Mouse (Mus musculus) layer of hippocampus, postnatal 25 days (tissue): ENCODE results near the gene Nmt1. TPM values are rescaled to one million over a fixed set of nuclear protein-coding genes. Genes with fewer than 3 reads are reported as not detected.

Experiments used
- DNase-seq, 2 experiments: peaks; one replicate each; pipeline ENCODE4 v3.0.0; 2022; ENCODE audit warnings: mixed read lengths in 2 of 2, low spot score in 1 of 2; ENCODE audit errors: extremely low spot score in 1 of 2
- total RNA-seq, 2 experiments: library from RNA; stranded (reverse); gene quantifications; 2 replicates each; pipeline ENCODE4 v1.2.3; 2021

Gene Nmt1
- total RNA-seq, 2 experiments from 2014 or later = 153 to 166 TPM

DNA sequence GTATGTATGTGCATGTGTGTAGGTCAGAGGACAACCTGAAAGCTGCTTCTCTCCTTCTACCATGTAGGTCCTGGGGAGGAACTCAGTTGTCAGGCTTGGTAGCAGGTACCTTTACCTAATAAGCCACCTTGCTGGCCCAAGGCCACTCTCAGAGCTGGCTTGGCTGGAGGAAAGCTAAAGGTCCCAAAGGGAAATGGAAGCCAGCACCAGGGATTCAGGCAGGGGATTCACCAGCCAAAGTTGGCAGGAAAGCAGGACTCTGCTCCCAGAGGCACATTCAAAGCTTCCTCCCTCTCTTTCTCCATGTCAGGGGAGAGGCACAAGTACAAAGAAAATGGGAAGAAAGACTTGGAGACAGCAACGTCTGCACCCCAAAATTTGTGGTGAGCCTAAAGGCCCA, 23.1 kb upstream of the Nmt1 start:
- no peak for DNase-seq

DNA sequence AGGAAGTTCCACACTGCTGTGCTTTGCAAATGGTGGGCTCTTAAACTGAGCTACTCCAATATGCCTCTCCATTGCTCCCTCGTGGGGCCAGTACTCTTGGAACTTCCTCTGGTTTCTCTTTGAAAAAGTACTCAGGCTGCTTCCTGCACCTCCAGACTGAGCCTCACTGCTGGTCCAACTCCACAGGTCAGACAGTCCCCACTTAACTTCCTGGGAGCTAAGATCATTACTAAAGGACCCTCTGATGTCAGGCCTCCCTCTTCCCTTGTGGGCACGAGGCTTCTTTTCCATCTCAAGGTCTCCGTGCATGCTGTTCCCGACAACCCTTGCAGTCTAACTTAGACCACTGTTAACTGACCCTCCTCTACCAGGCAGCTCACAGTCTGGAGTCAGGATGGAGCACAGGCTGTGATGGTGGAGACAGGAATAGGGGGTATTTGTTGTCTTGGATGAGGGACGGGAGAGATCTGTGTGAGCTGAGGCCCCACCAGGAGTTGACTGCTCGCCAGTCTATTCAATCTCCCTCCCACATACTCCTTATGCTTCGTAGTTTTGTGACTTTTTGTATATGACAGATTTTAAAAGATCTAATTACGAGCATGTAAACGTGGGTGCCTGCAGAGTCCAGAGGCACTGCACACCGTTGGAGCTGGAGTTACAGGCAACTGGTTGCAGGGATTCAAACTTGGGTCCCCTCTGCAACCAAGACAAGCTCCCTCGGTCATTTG, 22.6 kb upstream of the Nmt1 start:
- DNase-seq = no peak

DNA sequence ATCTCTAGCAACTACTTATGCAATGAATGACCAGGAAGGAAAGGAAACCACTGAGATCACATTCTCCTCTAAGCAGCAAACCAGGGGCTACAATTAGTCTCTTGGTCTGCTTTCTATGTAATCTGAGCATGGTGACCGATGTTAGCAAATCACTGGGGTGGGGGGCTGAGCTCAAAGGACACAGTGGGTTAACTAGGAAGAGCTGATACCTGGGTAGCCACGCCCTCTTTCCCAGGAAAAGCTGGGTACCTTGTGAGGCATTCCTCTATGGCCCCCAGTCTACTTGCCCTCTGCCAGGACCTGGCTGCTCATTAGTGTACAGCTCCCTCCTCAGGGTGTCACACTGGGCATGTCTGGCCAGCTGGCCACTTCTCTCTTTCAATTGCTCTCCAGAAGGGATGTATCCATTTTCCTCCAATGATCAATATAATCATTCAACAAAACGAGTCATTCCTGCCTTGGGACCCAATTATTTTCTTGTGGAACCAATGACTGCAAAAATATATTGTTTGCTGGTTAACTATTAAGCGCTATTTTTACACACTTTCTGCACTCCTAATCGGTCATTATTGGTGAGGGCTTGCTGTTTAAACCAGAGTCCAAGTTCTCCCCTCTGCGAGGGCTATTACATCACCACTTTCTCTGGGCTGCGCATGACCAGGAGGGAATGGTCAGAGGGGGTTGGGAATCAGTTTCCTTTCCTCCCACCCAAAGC, 21.5 kb upstream of the Nmt1 start:
- DNase-seq = no peak

DNA sequence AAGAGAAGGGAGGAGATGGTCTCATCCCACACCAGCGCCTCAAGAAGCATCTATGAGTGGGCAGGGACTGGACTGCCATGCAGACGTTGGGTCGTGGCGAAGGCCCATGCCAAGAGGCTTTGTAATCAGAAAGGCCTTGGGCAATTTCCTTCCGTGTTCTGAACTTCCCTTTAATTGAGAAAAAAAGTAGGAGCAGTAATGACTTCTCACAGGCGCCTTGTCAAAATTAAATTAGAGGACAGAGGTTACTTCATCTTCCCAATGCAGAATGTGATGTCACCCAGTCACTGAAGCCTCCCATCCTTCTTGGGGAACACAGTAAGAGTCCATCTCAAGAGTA, 21.0 kb upstream of the Nmt1 start:
- no peak for DNase-seq

DNA sequence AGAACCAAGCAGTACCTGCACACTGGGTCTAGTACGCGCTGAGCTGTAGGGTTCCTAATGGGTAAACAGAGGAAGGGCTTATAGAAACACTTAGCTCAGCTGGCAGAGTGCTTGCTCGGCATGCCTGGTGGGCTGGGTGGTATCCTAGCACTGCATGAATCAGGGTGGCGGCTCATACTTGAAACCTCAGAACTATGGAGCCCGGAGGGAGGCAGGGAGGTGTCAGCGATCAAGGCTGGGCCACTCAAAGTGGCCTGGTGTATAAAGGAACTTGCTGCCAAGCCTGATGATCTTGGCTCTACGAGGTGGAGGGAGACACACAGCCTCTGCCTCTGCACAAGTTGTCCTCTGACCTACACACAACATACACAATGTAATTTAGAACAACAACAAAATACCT, 19.4 kb upstream of the Nmt1 start:
- DNase-seq = no peak

DNA sequence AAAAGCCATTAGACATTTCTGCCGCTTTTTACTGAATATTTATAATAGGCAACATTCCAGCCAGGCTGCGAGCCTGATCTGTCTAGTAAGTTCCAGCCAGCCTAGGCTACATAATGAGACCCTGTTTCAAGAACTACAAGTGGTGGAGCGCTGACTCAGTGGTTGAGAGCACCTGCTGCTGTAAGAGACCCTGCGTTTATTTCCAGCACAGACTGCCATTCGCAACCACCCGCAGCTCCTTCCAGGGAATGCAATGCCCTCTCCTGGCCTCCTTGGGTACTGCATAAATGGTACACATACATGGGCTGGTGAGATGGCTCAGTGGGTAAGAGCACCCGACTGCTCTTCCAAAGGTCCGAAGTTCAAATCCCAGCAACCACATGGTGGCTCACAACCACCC, 18.8 kb upstream of the Nmt1 start:
- DNase-seq = peak in 1 of 2 experiments; percentile 57

DNA sequence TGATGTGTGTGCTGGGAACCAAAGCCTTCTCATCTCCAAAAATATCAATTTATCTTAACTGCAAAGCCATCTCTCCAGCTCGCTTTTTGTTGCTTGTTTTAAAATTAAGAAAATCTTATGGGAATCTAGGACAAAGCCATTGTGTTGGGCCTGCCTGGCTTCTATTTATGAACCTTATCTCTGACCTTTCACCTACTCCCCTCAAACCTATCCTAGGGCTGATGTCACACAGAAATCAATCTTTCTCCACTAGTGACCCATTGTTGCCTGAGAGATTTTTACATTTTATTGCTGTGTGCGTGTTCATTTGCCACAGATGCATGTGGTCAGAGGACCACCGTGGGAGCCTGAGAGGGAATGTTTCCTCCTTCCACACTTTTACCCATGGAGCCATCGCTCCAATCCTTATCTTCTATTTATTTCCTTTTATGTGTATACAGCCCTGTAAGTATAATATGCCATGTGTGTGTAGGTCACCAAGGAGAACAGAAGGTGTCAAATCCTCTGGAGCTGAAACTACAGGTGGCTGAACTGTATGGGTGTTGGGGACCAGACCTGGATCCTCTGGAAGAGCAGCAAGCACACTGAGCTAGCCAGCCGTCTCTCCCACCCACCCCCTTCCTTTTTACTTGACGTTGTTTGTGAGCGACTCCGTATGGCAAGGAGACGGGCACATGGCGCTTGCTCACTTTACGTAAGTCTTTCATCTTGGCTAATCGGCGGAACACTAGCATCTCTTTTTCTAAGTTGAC, 17.4 kb upstream of the Nmt1 start:
- DNase-seq = no peak

DNA sequence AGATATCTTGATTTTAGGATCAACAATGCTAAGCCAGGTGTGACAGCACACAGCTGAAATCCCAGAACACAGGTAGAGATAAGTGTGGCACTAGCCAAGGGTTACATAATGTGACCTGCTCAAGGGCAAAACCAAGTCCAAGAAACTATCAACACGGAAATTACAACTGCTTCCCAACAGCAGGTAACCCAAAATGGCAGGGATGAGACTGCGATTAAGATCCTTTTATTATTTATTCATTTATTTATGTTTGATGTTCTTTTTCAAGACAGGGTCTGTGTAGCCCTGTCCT, 16.8 kb upstream of the Nmt1 start:
- no peak for DNase-seq

DNA sequence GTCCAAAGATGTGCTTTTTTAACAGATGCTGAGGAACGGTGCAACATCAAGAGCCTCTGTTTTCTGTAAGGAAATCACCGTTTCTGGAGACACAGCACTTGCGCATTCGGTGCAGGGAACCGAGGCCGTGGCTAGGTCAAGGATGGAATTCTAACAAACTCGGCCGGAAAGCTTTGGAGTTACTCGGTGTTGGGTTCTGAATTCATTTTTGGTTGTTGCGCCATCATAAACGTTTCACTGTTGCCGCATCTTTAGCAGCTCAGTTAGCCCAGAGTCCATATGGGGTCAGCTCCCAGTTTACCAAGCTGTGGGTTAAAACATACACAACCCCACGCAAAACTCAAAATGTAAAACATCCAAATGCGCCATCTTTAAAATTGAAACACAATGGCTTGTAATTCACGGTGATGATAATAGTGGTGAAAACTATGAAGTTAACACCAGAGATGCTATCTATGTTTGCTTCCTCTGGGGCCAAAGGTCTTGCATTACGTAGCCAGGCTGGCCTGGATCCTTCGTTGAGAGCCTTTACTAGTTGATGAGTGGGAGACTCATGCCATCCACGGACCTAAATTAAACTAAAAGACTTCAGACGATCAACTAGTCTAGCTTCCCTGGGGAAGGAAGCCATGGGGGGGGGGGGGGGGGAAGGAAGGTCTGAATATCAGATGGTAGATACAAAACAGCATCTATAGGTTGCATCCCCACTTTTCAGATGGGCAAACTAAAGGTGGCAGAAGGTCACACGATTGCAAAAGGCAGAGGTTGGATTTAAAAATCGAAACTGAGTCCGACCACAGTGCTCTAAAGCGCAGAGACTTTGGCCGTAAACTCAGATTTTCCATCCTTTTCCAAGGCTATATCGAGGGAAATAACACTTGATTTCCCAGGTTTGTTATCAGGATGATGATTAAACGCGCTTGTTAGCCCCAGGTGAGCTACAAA, 11.8 kb upstream of the Nmt1 start:
- no peak for DNase-seq

DNA sequence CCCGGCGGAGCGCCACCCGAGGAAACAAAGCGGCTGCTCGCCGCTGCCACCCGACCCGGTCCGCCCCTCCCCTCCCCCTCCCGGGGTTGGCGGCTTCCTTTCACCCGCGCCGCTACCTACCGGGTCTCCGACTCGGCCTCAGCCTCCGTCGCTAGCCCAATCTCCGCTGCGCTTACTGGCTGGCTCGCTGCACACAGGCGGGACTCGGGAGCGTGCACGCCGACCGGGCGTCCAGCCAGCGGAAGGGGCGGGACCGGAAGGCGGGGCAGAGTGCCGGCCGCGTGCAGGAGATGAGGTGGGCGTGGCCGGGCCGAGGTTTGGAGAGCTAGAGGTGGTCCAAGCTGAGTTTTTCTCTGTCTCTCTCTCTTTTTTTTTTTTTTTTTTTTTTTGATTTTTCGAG, 11.1 kb upstream of the Nmt1 start:
- peak; percentile 98 to 99 for DNase-seq

DNA sequence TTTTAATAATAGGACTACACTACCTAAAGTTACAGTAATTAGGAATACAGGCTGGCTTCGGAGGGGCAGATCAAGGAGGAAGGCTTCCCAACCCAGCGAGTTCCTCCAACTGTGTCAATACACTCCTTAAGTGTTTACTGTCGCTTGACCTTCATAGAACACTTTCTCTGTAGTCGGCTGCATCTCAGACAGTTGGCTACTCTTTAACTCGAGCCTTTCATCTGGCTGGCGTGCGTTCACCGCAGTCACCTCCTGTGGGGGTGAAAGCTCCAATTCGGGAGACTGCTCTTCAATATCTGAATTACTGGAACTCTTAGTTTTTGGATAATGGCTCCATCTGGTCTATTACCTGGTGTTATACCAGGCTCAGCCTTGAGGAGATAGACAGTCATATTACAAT, 10.3 kb upstream of the Nmt1 start:
- DNase-seq = no peak

DNA sequence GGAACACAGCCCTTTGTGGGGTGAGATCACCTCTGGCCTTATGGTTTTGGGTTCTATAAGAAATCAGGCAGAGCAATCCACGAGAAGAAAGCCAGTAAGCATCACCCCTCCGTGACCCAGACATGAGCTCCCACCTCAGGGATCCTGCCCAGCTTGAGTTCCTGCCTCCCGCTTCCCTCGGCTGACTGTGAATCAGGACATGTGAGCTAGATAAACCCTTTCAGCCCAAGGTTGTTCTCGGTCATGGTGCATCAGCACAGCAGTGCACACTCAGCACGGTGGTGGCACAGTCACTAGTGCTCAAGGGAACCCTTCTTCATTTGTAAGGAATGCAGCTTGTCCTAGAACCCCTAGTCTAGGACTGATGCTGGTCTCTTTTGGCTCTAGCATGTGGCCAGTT, 9.1 kb upstream of the Nmt1 start:
- DNase-seq = no peak

DNA sequence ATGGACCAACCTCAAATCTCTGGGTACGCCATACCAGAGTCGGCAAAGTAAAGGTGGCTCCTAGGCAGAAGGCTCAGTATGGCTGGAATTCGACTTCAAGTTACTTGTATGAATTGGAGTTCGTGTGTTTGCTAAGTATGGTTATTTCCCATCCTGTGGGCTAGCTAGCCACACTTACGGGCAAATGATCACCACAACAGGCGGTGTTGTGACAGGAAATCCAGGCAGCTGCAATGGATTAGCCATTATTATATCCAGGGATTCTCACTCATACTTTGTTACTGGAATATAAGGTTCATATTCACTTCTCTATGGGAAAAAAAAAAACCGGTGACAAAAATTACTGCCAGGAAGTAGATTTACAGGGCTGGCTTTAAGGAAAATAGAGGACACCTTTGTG, 8.7 kb upstream of the Nmt1 start:
- no peak for DNase-seq

DNA sequence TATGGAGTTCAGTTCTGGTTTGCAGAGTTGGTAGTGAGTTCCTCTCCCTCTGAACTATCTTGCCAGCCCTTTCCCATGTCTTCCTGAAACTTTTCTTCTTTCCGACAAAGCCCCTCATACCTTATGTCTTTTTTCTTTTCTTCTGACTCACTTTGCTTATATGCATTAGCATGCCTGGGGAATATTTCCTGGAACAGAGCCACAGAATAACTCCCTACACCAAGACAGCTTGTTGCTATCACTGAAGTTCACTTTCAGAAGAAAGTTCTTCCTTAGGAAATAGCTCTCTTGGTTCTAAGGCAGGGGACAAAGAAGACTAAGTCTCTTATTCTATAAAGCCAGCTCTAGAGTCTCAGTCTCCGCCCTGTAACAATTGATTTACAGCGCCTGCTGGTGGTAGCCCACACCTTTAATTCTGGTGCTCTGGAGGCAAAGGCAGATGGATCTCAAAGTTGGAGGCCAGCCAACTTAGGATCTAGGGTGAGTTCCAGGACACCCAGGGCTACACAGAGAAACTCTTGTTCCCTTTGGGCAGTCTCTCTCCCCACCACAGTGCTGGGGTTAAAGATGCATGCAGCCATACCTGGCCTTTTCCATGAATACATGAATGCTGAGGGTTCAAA, 7.2 kb upstream of the Nmt1 start:
- DNase-seq = no peak

DNA sequence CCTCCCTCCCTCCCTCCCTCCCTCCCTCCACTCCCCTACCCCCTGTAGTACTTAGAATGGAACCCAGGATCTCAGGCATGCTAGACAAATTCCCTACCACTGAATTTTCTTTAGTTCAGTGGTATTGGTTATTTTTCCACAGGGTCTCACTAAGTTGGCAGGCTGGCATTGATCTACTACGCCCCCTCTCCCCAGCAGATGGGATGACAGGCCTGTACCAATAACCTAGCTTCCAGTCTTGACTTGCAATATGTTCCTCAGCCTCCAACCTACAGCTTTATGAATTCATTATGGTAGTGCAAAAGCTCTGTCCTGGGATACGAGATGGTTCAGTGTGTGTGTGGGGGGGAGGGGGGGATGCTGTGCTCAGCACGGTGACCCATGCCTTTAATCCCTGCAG, 4.0 kb upstream of the Nmt1 start:
- DNase-seq = no peak

DNA sequence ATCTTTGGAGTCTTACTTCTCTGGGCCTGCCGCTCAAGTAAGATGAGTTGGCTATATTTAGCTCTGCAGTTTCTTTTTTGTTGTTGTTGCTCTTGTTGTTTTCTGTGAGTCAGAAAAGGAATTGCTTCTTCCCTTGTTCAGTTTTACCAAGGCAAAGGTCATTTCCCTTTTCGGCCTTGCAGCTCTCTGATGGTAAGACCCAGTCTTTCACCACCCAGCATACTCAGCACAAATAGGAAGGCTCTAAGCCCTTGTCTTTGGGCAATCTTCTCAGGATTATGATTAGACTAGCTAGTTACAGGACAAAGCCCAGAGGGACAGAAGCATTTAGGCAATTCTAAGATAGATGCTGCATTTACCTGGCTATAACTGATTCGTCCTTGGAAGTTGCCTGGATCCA, 1.1 kb upstream of the Nmt1 start:
- DNase-seq = no peak

DNA sequence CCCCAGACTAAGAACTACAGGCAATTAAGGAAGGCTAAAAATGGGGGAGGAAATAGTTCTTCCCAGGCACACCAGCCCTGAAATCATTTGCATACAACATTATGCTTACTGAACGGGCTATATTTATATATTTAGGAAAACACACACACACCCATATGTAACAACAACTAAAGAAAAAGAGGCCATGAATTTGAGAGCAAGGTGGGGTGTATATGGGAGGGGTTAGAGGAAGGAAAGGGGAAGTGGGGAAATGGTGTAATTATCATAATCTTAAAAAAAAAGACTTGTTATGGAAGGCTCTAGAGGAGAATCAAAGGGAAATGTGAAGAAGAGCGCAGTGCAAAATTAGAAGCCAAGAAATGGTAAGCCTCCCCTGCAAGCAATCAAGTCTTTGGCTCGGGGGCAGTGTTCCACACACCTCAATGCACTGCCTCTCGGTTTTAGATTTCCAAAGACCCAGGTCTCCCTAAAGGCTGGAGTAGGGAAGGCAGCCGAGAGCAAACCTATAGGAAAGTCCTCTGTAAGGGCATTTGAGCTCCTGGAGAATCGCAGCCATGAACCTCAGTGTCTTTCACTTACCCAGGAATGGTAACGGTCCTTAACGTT, 317 bp upstream of the Nmt1 start:
- no peak for DNase-seq

DNA sequence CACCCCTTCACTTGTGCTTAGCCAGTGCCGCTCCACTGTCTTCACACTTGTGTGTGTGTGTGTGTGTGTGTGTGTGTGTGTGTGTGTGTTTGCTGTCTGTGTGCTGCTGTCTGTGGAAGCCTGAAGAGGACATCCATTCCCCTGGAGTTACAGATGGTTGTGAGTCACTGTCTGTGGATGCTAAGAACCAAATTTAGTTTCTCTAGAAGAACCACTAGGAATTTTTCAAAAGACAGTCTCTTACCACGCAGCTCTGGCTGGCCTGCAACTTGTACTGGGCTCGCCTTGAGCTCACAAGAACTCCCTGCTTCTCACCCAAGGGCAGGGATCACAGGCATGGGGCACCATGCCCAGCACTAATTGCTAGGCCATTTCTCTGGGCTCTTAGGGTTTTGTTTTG, 5.0 kb downstream of the Nmt1 start:
- DNase-seq = no peak

DNA sequence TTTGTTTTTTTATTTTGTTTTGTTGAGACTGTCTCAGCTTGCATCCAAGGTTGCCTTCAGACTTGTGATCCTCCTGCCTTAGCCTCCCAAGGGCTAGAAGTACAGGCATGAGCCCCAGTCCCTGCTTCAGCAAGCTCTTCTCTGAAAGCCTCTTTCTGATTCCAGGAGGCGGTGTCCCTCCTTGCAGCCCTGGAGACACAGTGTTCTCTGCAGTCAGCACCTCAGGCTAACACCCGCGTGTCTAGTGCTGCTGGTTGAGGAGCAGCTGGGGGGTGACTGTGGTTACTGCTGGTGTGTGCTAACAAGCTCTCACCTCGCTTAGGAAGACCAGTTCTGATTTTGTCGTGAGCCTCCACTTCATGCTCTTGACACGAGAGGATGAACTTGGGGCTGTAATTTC, 7.0 kb downstream of the Nmt1 start:
- no peak for DNase-seq

DNA sequence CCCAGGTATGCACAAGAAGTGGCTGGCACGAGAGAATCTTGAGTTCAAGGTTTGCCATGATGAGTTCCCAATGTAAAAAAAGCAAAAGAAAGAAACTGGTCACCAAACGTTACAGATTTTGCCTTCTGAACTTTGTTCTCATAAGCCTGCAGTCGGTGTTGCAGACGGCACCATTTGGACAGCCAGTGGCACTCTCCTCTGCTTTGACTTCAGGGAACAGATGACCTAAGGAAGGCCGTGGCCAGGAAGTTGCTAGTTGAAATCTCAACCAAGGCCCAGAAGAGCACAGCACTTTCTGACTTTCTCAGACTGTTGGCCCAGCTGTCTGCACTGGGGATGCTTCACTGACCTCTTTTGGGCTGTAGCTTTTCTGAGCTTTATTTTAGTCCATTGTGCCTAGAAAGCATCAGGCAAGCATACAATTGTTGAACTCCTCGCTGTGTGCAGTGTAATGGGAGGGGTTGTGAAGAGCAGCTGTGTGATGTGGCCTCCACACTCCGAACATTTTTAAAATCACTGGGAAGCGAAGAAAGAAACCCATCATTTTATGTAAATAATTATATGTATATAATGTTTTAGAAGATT, 9.0 kb downstream of the Nmt1 start:
- no peak for DNase-seq
